Mouse (Mus musculus): ENCODE measurements around the gene Ovol2. TPM values are rescaled to one million over a fixed set of nuclear protein-coding genes. Genes with fewer than 3 reads are reported as not detected.

Ovol2 gene
- polyA plus RNA-seq, 1 experiment from 2014 or later, result 0.21 TPM

DNA sequence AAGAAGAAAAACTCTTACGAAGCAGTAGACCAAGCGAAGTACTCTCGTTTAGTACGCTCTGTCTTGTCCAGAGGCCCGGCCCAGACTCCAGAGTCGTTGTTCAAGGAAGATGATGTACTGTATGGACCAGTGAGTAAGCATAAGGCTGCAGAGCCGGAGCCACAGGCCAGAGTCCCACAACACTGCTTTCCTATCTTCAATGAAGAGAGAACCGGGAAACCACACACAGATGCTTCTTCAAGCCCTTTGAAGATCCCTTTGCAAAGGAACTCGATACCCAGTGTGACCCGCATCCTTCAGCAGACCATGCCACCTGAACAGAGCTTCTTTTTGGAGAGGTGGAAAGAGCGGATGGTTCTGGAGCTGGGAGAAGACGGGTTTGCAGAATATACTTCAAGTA lies 59.9 kb downstream of the Ovol2 start:
- H3K4me1 ChIP-seq (replicated peaks), result peaks cover 32% of the 10 kb centered on the region
- no peaks in the 10 kb centered on the region for H3K9me3 ChIP-seq
- 93% methylated on average over 12 of the region's 12 CpGs for WGBS
- H3K27me3 ChIP-seq, result no peaks in the 10 kb centered on the region
- no peak overlapping the region for H3K4me2 ChIP-seq
- no peak overlapping the region for H3K9ac ChIP-seq
- 0 out of 2 replicates have a peak, but pooled peaks cover 5% of the 10 kb centered on the region for H3K36me3 ChIP-seq
- no peak overlapping the region for H3K4me3 ChIP-seq
- H3K27ac ChIP-seq (replicated peaks), result no peak overlapping the region
- no peak for ATAC-seq (ENCODE audit: low read depth)

DNA sequence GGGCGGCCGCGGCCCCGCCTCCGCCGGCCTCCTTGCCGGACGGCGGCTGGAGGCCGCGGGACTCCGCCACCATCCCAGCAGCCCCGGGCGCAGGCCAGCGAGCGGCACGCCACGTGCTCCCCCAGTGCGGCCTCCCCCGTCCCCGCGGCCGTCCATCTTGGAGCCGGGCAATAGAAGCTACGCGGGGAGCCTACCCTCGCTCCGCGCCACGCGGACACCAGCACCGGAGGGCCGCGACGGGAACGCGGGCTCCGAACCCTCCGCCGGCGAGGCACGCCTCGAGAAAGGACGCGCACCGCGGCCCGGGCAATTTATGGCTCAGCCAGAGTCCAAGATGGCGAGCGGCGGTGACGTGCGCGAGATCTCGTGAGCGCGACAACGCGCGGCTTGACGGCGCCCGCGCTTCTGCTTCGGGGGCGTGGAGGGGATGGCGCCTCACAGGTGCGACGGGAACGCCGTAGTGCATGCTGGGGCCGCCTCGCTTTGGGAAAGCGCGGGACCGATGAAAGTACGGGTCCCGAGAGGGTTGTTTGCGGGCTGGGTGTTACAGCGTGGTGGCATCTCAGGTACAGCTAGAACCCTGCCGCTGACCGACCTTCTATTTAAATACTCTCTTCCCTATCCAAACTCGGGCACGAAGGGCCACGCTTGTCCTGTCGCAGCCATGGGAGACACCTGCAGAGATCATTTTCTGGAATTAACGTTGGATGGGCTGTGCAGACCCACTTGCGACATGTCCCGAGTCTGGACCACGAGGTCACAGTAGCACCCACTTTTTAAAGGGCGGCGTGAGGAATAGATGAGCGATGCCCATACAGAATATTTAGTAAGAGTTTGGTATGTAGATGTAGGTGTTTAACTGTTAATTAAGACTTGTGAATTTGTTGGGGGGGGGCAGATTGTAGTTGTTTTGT lies 61.2 kb downstream of the Ovol2 start, which contains the start of the genes Mgme1 and Snx5:
Gene Mgme1 (plus strand): TSS at position 157 of the 914 bp plus-strand sequence.
Gene Snx5 (minus strand): TSS at position 400 of the 914 bp plus-strand sequence.
- ATAC-seq (ENCODE audit: low read depth), result peak; percentile 98
- Histone ChIP-seq H3K9me3 (no peaks in the 10 kb centered on the region), H3K4me3 (peak within 1 kb of the TSS; percentile 94), H3K4me2 (peak within 1 kb of the TSS; percentile 74), H3K36me3 (no peaks in the 10 kb centered on the region), H3K27ac (replicated peaks) (peak within 1 kb of the TSS; percentile 90), H3K9ac (peak within 1 kb of the TSS; percentile 96), H3K4me1 (replicated peaks) (peaks cover 44% of the 10 kb centered on the region), H3K27me3 (no peaks in the 10 kb centered on the region)
- under 1% methylated on average over 80 of the region's 93 CpGs for WGBS

DNA sequence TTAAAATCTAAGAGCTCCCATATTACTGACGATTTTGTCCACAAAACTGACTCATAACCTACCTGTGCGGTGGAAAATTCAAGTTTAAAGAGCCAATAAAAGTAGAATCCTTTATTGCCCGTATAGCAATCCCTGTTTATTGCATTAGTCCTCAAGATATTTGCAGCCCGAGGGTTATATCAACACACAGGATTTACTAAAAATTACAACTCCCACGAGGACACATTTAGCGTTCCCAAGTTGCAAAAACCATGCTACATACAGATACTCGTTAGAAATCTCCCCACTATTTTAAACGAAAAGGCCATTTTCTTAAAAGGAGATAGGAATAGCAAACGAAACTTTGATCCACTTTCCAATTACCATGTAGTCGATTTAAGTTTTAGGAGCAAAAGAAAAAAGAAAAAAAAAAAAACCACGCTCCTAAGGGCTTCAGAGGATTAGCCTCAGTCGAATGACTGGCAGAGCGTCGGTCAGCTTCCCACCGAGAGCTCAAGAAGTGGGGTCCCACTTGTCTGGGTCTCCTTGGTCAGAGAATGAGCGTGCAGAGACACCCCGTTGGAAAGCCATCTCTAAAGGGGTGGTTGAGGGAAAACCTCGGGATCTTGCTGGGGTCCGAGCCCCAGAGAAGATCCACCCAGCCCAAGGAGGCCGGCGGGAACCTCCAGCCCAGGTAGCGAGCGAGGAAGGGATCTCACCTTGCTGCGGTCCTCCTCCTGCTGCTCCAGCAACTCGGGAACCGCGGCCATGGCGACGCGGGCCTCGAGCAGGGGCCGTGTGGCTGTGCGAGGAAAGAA lies 62.1 kb downstream of the Ovol2 start:
- Histone ChIP-seq H3K27ac (replicated peaks) (peak overlapping the region; percentile 90), H3K27me3 (no peaks in the 10 kb centered on the region), H3K4me2 (peak overlapping the region; percentile 74), H3K36me3 (no peaks in the 10 kb centered on the region), H3K4me3 (peak overlapping the region; percentile 94), H3K9me3 (no peaks in the 10 kb centered on the region), H3K4me1 (replicated peaks) (peaks cover 46% of the 10 kb centered on the region), H3K9ac (peak overlapping the region; percentile 96)
- ATAC-seq (ENCODE audit: low read depth), result no peak; the same call in 1 of the 2 replicates
- under 1% methylated on average over 33 of the region's 33 CpGs for WGBS

DNA sequence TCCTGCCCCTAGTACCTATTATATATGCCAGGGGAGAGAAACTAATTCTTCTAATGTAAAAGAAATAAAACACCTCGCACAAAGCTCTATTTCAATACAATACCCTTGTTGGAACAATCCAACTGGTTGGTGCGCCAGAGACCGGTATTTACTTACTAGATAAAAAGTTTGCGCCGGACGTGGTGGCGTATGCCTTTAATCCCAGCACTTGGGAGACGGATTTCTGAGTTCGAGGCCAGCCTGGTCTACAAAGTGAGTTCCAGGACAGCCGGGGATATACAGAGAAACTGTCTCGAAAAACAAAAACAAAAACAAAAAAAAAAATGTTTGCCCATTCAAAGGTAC lies 62.7 kb downstream of the Ovol2 start:
- H3K9ac ChIP-seq, result peak overlapping the region; percentile 96
- H3K4me2 ChIP-seq, result peak overlapping the region; percentile 74
- WGBS, result 2% methylated on average over 11 of the region's 11 CpGs
- H3K4me3 ChIP-seq, result peak overlapping the region; percentile 94
- H3K4me1 ChIP-seq (replicated peaks), result peaks cover 49% of the 10 kb centered on the region
- no peaks in the 10 kb centered on the region for H3K27me3 ChIP-seq
- no peak overlapping the region for H3K27ac ChIP-seq (replicated peaks)
- H3K9me3 ChIP-seq, result no peaks in the 10 kb centered on the region
- no peak for ATAC-seq (ENCODE audit: low read depth)
- H3K36me3 ChIP-seq, result no peaks in the 10 kb centered on the region

DNA sequence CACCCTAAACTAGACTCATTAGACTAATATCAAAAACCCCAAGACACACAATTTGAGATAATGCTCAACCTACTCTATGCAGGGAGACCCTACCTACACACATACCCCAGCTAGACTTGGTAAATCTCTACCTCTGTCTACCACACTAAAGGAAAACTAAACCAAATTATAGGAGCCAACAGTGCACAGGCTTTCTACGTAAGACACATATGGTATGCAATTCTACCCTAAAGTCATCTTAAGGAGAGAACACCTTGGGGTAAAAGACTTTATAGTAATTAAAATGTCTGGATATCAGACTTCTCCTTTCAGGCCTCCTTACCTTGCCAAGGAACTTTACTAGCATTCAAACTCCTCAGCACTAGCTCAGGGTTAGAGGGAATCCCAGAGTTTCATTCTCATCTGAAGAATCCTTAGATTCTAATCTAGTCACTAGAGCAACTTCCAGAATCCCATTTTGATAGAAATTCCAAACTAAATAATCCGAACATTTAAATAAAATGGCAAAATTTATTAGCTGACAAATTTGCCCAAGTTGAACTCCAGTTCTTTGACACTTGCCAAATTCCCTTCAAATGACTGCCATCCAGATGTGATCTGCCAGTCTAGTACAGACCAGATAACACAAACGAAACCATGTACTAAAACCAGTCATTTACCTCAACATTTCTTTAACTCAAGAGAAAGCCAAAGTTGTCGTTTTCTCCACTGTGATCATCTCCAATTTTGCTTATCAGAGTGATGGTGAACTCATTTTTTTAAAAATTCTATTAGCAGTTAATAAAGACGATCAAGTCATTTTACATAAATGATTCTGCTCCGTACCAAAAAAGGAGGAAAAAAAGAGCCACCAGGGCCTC lies 63.3 kb downstream of the Ovol2 start:
- Histone ChIP-seq H3K9me3 (no peaks in the 10 kb centered on the region), H3K9ac (peak overlapping the region; percentile 96), H3K4me1 (replicated peaks) (peaks cover 49% of the 10 kb centered on the region), H3K4me2 (peak overlapping the region; percentile 74), H3K27ac (replicated peaks) (no peak overlapping the region), H3K27me3 (no peaks in the 10 kb centered on the region), H3K36me3 (no peaks in the 10 kb centered on the region), H3K4me3 (peak overlapping the region; percentile 94)
- 8% methylated on average over 6 of the region's 6 CpGs for WGBS
- no peak for ATAC-seq (ENCODE audit: low read depth)

DNA sequence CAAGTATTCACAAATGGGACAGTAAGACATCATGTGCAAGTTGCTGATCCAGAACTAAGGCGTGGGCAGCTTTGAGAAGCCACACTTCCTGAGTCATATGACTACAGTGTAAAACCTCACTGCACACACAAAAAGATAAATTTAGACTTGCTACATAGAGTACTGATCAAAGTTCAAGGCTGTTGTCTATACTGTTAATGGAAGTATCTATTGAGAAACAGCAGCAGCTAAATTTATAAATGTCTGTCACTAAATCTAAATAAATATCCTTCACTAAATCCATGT lies 64.3 kb downstream of the Ovol2 start:
- Histone ChIP-seq H3K4me1 (replicated peaks) (peaks cover 49% of the 10 kb centered on the region), H3K27me3 (no peaks in the 10 kb centered on the region), H3K4me3 (no peak overlapping the region), H3K9me3 (no peaks in the 10 kb centered on the region), H3K36me3 (no peaks in the 10 kb centered on the region), H3K27ac (replicated peaks) (no peak overlapping the region), H3K9ac (no peak overlapping the region), H3K4me2 (peak overlapping the region; percentile 74)
- 43% methylated on average over 1 of the region's 1 CpGs for WGBS
- no peak for ATAC-seq (ENCODE audit: low read depth)

DNA sequence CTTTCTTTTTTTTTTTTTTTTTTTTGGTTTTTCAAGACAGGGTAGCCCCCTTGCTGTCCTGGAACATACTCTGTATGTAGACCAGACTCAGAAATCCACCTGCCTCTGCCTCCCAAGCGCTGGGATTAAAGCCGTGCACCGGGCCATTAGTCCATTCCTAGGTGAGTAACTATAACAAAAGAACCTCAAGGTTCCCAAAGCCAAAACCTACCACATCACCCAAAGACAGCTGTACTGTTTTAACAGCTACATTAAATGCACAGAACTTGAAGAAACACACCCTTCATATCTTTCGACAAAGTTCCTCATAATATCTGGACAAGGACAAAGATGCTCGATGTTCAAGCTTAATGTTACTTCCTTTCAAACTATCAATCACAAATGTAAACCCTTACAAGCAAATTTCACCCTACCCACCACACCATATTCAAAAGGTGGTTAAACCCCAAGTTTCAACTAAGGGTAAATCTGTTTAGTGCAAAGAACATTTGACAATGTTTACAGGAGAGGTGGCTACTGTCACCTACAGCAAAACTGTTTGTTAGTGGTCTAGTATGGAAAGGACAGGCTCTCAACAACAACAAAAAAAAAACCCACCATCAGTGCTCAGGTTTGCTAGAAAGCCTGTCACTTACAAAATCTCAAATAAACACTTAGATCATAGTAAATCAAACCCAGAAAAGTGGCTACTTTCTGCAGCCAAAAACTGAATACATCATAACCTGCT lies 64.8 kb downstream of the Ovol2 start:
- H3K4me3 ChIP-seq, result no peak overlapping the region
- no peaks in the 10 kb centered on the region for H3K9me3 ChIP-seq
- H3K4me1 ChIP-seq (replicated peaks), result peaks cover 49% of the 10 kb centered on the region
- H3K9ac ChIP-seq, result no peak overlapping the region
- H3K27ac ChIP-seq (replicated peaks), result no peak overlapping the region
- WGBS, result 59% methylated on average over 5 of the region's 5 CpGs
- peak overlapping the region; percentile 74; the same call in 1 of the 2 replicates for H3K4me2 ChIP-seq
- no peaks in the 10 kb centered on the region for H3K36me3 ChIP-seq
- no peaks in the 10 kb centered on the region for H3K27me3 ChIP-seq
- no peak for ATAC-seq (ENCODE audit: low read depth)

DNA sequence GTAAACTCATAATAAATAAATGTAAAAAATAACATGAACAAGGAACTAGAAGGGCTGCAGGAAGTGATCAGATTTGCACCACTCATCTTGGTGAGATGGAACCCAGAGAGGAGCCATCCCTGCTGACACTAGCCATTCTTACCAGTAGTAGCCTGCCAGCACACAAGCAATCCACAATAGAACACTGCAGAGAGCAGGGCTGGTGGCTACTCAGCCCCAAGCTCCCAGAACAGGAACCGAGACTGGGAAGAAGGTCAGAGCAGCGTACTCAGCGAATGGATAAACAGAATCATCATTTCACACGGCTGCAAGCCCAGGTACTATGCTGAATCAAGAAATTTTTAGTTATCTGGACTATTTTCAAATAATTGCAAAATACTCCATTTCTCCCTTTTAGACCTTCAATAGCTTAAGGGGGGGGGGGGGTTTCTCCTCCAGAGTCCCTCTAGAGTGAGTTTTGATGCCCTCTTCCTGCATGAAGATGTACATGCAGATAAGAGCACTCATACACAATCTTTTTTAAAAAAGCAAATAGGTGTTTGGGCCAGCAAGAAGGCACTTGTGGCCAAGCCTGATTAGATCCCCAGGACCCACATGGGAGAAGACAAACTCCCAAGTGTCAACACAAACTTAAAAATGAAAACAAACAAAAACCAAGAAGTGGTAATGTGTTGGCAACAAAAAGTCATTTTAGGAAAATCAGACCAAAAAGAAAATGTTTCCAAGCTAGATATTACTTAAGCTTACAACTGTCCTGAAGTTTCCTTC lies 65.8 kb downstream of the Ovol2 start:
- 50% methylated on average over 4 of the region's 4 CpGs for WGBS
- Histone ChIP-seq H3K4me1 (replicated peaks) (peaks cover 46% of the 10 kb centered on the region), H3K36me3 (peaks cover 6% of the 10 kb centered on the region; the same call in 1 of the 2 replicates), H3K4me2 (no peak overlapping the region), H3K4me3 (no peak overlapping the region), H3K9me3 (no peaks in the 10 kb centered on the region), H3K27ac (replicated peaks) (no peak overlapping the region), H3K27me3 (no peaks in the 10 kb centered on the region), H3K9ac (no peak overlapping the region)
- no peak for ATAC-seq (ENCODE audit: low read depth)

DNA sequence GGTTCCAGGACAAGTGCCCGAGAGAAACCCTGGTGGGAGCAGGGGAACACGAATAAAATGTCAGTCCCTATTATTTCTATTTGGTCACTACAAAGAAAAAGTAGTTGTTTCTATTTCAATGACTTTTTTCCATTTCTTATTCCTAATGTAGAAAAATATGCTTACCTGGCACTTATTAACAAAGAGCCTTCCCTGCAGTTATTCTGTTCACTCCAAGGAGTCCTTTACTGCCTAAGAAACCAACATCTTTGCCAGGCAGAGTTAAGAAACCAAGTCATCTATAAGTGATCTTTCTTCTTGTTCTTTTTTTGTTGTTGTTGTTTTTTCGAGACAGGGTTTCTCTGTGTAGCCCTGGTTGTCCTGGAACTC lies 66.8 kb downstream of the Ovol2 start:
- Histone ChIP-seq H3K36me3 (peaks cover 13% of the 10 kb centered on the region; the same call in 1 of the 2 replicates), H3K9me3 (no peaks in the 10 kb centered on the region), H3K4me3 (no peak overlapping the region), H3K27me3 (no peaks in the 10 kb centered on the region), H3K4me2 (no peak overlapping the region), H3K4me1 (replicated peaks) (peaks cover 44% of the 10 kb centered on the region), H3K27ac (replicated peaks) (no peak overlapping the region), H3K9ac (no peak overlapping the region)
- WGBS, result 79% methylated on average over 3 of the region's 3 CpGs
- ATAC-seq (ENCODE audit: low read depth), result no peak

DNA sequence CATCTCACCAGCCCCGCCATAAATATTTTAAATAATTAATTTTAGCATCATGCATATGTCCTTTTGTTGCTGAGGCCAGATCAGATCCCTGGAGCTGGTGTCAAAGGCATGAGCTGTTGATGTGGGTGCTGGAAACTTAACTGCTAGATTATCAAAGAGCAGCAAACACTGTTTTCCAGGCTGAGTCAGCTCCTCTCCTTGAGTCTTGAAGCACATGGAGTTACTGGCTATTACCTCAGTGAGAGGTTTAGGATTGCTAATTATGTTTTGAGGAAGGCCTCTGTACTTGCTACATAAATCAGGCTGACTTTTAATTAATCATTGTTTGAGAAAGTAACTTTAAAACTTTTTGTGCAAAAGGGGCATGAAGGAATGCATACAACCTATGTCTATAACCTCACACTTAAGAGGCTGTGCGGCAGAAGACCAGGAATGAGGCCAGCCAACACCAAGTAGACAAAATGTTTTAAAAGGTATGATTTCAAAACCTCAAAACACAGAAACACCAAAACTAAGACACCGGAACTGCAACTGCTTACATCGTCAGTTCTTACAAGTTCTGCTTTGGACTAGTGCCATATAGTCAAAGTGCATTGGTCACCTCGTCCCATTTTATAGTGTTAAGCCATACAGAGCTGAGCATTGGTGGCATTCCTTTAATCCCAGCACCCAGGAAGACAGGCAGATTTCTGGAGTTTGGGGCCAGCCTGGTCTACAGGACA lies 67.4 kb downstream of the Ovol2 start:
- Histone ChIP-seq H3K27me3 (no peaks in the 10 kb centered on the region), H3K4me2 (no peak overlapping the region), H3K9me3 (no peaks in the 10 kb centered on the region), H3K9ac (no peak overlapping the region), H3K4me1 (replicated peaks) (peaks cover 41% of the 10 kb centered on the region), H3K4me3 (no peak overlapping the region), H3K27ac (replicated peaks) (no peak overlapping the region), H3K36me3 (peaks cover 16% of the 10 kb centered on the region)
- WGBS, result 82% methylated on average over 5 of the region's 5 CpGs
- ATAC-seq (ENCODE audit: low read depth), result no peak

Measured in neural tube, embryonic 13.5 days (tissue).